Mouse (Mus musculus) urinary bladder, adult 2 months (tissue): ENCODE results near the gene Ndufa7. TPM values are rescaled to one million over a fixed set of nuclear protein-coding genes. Genes with fewer than 3 reads are reported as not detected.
"Not testable (repeated sequence)": the region's sequence is repeated elsewhere in the genome, so short reads cannot be mapped to it uniquely, and the experiment has no call there.

Experiments
- DNase-seq: peaks from one replicate; pipeline ENCODE4 v3.0.0; 2022; ENCODE audit warnings: low spot score
- polyA plus RNA-seq: library from polyadenylated mRNA; depleted of rRNA; stranded (reverse); fragments of >200 nt; gene quantifications from 2 replicates; pipeline ENCODE4 v1.2.3, GENCODE M21; 2012

Ndufa7 gene
- polyA plus RNA-seq, 1 experiment, result 382 TPM

- DNase-seq, result no peak
These were observed 13.2 kb upstream of the Ndufa7 start for GRCm38 (mm10) chr17:33811142-33811516.

GRCm38 (mm10) chr17:33812475-33812874, 11.9 kb upstream of the Ndufa7 start:
- DNase-seq, result no peak

GRCm38 (mm10) chr17:33812990-33813389, 11.4 kb upstream of the Ndufa7 start:
- no peak for DNase-seq

- DNase-seq, result no peak
These were observed 9.0 kb upstream of the Ndufa7 start for GRCm38 (mm10) chr17:33815399-33815798.

GRCm38 (mm10) chr17:33816612-33817011, 7.8 kb upstream of the Ndufa7 start:
- DNase-seq, result no peak

GRCm38 (mm10) chr17:33817184-33817968, 7.0 kb upstream of the Ndufa7 start:
- peak; percentile 78 for DNase-seq

GRCm38 (mm10) chr17:33817969-33818643, 6.3 kb upstream of the Ndufa7 start:
- DNase-seq, result no peak

GRCm38 (mm10) chr17:33822436-33822959, 1.9 kb upstream of the Ndufa7 start:
- no peak for DNase-seq

GRCm38 (mm10) chr17:33823171-33823570, 1.2 kb upstream of the Ndufa7 start:
- DNase-seq, result not testable (repeated sequence)

- DNase-seq, result not testable (repeated sequence)
These were observed 592 bp downstream of the Ndufa7 start for GRCm38 (mm10) chr17:33824997-33825330.

- no peak for DNase-seq
These were observed 1.1 kb downstream of the Ndufa7 start for GRCm38 (mm10) chr17:33825462-33825861.

- DNase-seq, result no peak
These were observed 2.5 kb downstream of the Ndufa7 start for GRCm38 (mm10) chr17:33826850-33827249.

GRCm38 (mm10) chr17:33828892-33829291, 4.5 kb downstream of the Ndufa7 start:
- no peak for DNase-seq

GRCm38 (mm10) chr17:33829561-33829960, 5.2 kb downstream of the Ndufa7 start:
- no peak for DNase-seq

GRCm38 (mm10) chr17:33842966-33843795, 18.8 kb downstream of the Ndufa7 start, which contains the start of gene Cd320:
Gene Cd320 (plus strand): TSS chr17:33843091.
- DNase-seq, result peak; percentile 89

GRCm38 (mm10) chr17:33844196-33844595, 19.8 kb downstream of the Ndufa7 start:
- no peak for DNase-seq

GRCm38 (mm10) chr17:33848139-33848538, 23.8 kb downstream of the Ndufa7 start:
- no peak for DNase-seq

- no peak for DNase-seq
These were observed 27.0 kb downstream of the Ndufa7 start for GRCm38 (mm10) chr17:33851331-33851730.

- DNase-seq, result no peak
These were observed 33.4 kb downstream of the Ndufa7 start for GRCm38 (mm10) chr17:33857816-33858215.

GRCm38 (mm10) chr17:33865330-33866030, 41.1 kb downstream of the Ndufa7 start:
- no peak for DNase-seq

GRCm38 (mm10) chr17:33873537-33873936, 49.2 kb downstream of the Ndufa7 start, which contains the start of gene Gm7029:
Gene Gm7029 (plus strand): TSS chr17:33873837.
- DNase-seq, result not testable (repeated sequence)
